Mouse (Mus musculus) adipocyte (in vitro differentiated cells): ENCODE measurements around the gene Ccdc180.

ENCODE experiments used
- DNase-seq: peaks from one replicate; pipeline ENCODE4 v3.0.0-alpha.2; 2016; ENCODE audit warnings: low spot score

Ccdc180 gene

GRCm38 (mm10) chr4:45890066-45890761 lies at the start of gene Ccdc180:
Gene Ccdc180, plus strand, starts transcription at chr4:45890303.
- DNase-seq: peak; percentile 36

DNA sequence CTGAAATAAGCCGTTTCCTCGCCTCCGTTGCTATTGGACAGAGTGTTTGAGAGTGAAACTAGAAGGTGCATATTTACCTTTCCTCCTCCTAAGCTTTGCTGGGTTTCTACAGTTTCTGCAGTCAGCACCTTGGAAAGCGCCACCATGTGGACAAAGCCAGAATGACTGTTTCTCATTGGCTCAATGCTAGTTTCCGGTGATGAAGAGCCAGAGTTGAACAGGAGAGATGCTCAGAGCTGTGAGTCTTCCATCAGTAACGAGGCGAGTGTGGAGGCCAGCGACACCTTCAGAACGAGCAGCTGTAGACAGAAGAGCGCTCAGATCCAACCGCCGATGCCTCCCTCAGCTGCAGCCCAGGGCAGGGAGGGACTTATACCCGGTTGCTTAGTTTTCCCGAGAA lies 45.7 kb upstream of the Ccdc180 start:
- peak; percentile 49 for DNase-seq

DNA sequence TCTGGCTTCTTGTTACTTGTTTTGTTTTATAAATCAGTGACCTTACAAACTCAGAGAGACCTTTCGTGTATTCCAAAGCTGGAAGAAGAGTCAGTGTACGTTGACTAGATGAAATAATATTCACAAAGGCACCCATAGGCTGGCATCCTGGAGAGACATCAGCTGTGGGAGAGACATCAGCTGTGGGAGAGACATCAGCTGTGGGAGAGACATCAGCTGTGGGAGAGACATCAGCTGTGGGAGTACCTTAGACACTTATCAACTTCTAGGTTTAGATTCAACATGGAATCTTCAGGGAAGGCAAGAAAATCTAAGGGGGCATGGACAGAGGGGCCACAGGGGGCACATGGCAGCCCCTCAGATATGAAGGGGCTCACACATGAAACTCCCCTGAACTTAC lies 43.8 kb upstream of the Ccdc180 start:
- no peak for DNase-seq

DNA sequence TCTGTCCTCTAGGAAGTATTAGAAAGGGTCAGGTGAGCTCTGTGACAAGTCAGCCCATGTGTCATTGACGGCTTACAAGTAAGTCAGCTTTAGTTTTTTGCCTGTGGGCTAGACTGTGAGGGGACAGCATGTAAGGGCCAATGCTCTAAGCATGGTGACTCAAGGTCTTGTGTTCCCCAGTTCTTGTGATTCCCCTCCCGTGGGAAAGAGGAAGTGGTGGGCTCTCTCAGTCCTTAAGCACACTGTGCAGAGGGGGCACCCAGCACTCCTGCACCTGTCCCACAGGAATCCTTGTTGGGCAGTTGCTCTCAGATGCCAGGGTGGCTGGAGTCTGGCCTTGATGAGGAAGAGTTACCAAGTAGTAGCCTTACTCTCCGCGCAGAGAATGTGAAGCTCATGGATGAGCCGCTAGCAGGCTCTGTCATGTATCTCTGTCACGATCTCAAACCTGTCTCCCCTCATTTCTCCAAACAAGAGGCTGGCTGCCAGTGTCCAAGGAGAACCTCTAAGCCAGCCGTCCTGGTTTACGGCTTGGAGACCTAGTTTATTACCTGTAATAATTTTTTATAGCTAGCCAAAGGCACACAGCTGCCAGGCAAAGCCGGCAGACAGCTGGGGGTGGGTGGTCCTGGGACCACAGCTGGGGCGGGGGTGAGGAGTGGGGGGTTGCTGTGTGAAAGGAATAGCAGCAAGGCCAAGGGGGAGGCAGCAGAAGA lies 41.8 kb upstream of the Ccdc180 start, which contains the start of gene Stra6l:
Gene Stra6l (plus strand): TSS at position 556 of the 716 bp plus-strand sequence.
- DNase-seq: no peak

DNA sequence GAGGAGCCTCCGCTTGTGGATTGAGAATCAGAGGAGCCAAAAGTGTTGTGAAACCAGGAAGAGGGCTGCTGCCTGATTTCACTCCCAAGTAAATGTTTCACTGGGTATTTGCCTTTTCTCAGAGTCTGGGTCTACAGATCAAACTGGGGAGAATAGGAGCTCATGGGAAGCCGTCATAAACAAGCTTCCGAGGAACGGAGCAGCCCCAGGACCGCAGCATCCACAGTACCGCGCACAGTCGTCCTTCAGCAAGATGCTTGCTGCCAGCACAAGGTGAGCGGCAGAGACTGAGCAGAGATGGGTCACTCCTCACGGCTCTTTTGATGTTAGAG lies 41.3 kb upstream of the Ccdc180 start:
- DNase-seq: no peak

- DNase-seq: no peak
Observed at GRCm38 (mm10) chr4:45849419-45849818, 40.7 kb upstream of the Ccdc180 start.

- DNase-seq: peak; percentile 37
Observed at GRCm38 (mm10) chr4:45851640-45852051, 38.5 kb upstream of the Ccdc180 start.

DNA sequence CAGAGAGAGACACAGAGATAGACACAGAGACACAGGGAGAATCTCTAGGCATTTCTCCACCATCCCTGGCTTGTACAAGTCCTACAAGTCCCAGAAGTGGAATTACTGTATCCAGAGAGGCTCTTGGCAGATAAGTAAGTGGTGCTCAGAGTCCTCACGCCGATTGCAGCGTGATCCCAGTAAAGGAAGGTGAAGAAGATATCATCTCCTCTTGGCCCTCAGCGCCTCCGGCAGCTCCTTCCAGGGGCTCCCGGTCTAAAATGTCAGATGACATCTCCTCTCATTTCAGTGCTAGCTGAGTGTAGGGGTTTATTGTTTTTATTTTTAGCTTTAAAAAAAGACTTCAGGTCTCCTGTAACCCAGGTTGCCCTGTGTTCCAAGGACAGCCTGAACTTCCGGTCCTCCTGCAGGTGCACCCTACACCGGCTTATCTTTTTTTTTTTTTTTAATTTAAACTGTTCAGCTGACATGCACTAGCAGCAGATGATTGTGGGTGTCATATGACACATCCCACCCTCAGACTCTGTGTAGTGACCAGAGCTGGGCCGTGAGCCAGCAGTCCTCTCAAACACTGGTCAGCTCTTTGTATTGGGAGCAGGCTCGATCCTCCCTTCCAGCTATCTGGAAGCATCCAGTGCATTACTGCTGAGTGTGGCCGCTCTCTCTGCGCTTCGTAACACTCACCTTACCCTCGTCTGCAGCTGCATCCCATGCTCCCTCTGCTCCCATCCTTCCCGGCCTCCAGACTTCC lies 36.4 kb upstream of the Ccdc180 start:
- no peak for DNase-seq

GRCm38 (mm10) chr4:45855803-45856424 lies 34.2 kb upstream of the Ccdc180 start:
- DNase-seq: peak; percentile 81

- DNase-seq: no peak
Observed at GRCm38 (mm10) chr4:45861160-45861559, 28.9 kb upstream of the Ccdc180 start.

DNA sequence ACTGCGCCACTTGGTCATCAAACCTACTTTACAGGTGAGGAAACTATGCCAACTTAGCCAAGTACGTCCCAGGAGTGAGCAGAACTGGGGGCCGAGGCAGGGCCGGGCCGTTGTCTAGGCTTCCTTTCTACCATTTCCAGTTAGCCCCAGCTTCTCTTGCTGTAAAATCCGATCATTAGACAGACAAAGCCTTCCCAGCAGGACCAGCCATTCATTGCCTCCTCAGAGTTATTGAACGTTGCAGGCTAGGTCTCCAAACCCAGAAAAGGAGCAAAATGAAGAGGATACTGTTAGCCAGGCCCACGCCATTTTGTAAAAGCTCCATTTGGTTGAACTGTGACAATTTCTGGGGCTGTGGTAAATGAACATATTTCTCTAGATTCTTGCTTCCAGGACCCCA lies 22.7 kb upstream of the Ccdc180 start:
- no peak for DNase-seq

DNA sequence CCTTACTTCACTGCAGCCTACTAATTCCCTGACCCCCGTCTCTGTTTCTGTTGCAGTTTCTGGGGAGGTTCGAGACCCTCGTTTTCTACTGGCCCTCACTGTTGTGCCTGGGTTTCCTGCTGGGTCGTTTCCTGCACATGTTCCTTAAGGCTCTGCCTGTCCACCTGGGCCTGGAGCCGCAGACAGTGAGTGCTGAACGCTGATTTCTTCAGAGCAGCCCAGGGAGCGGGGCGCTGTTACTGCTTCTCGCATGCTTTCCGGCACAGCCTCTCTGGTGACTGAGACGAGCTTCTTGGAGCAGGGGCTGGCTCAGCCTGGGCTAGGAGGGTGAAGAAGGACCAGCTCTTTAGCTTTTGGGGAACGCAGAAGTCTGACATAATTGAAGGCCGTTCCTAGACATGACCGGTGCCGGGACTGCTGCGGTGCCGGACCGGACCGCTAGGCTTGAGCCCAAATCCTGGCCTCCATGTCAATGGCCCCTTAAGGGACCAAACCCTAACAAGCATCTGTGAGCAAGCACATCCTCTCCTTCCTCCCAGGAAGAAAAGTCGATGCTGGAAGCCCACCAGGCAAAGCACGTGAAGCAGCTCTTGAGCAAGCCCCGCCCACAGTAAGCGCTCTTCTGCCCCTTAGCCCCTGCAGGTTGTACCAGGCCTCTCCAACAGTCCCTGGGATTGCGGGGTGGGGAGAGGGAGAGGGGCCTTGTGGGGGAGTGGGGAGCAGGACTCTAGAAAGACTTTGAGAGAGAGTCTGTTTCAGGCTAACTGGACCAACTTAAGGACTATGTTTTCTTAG lies 20.9 kb upstream of the Ccdc180 start:
- no peak for DNase-seq

DNA sequence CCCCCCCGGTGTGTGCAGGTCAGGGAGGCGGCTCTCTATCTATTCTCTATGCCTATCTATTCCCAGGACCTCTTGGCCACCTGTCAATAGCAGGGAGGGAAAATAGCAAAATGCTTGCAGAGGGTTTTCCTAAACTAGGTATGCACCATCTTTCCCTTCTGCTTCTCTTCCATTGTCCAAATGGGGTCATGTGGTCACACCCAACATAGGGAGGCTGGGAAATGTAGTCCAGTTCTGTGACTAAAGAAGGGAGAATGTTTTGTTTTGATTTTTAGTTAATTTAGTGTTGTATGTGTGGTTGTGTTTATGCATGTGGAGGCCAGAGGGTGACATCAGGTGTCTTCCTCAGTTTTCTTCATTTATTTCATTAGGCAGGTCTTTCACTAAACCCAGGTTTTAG lies 18.0 kb upstream of the Ccdc180 start:
- no peak for DNase-seq

DNA sequence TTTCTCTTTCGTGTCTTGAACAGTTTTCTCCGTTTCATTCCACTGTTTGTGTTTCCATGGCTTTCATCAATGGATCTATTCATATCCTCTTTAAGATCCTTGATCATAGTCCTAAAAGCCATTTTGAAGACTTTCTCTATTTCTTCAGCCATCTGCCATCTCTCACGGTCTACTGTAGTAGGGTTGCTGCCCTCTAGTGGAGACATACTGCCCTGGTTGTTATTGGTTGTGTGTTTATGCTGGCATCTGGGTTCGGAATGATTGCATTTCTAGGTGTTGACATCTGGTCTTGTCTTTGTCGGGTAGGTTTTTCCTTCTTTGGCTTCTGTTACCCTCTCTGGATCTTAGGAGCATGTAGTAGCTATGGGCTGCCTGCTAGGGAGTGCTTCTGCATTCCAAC lies 11.2 kb upstream of the Ccdc180 start:
- peak; percentile 56 for DNase-seq

GRCm38 (mm10) chr4:45882521-45882920 lies 7.6 kb upstream of the Ccdc180 start:
- DNase-seq: no peak

DNA sequence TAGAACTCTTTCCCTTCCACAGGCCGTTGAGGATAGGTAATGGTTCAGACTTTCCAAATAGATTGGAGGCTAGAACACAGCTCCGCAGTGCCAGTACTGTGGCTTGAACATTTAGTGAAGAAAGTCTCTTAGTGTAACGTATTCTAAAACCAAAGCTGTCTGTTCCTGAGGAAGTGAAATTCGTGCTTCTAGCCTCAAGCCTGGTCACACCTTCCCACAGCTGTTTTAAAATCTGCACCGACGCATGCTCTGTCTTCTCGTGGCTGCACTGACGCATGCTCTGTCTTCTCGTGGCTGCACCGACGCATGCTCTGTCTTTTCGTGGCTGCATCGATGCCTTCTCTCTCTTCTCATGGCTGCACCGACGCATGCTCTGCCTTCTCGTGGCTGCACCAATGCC lies 6.9 kb upstream of the Ccdc180 start:
- no peak for DNase-seq

DNA sequence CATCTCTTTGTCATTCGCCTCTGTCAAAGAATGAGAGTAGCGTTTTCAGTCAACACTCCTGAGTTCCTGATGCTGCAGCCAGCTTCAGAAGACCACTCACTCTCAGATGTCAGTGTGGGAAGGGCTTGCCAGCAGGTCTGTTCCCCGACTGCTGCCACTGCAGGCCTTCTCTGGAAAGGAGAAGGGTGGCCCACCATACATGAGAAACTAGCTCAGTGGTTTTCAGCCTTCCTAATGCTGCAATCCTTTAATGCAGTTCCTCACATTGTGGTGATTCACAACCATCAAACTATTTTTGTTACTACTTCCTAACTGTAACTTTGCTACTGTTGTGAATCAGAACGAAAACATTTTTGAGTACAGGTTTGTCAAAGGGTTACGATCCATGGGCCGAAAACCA lies 616 bp upstream of the Ccdc180 start:
- no peak for DNase-seq

DNA sequence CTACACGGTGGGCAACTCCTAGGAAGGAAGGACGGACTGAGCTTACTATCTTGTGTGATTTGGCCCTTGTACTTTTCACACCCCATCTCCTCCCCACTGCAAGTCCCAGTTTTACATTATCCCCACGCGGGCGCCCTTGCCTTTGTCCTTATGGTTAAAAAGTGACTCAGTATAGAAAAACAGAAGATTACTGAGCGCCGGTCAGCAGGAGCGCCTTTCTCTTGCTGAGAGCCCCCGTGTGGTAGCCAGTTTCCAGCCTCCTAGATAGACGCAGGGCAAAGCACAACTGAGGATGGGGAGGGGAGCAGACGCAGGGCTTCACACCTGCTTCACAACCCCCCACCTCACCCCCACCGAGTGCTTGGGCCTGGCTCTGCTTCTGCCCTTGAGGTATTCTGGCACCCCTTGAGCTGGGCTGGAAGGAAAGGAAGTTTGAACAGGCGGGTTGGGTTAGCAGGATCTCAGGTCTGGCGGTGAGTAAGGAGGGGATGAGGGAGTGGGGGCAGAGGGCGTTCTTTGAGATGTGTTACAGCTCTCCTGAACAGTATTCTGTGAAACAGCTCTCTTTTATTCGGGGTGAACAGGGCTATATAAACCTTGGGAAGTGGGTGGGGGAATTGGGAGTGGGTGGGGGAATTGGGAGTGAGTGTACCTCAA lies 6.5 kb downstream of the Ccdc180 start:
- no peak for DNase-seq

DNA sequence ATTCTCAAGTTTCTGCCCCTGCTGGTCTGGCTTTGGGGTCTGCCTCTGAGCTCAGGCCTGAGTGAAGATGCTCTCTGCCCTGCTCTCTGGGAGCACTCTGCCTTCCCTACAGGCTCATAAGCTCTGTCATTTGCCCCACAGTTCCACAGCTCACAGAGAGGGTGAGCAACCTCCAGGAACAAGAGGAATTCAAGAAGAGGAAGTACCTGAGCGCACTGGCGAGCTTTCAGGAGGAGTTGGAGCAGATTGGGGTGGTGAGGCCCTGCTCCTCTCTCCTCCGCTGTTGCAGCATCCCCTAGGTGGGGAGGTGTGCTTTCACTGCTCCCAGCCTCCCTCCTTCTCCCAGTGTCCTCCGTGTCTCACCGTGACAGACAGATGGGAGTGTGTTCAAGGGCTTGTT lies 8.3 kb downstream of the Ccdc180 start:
- no peak for DNase-seq

DNA sequence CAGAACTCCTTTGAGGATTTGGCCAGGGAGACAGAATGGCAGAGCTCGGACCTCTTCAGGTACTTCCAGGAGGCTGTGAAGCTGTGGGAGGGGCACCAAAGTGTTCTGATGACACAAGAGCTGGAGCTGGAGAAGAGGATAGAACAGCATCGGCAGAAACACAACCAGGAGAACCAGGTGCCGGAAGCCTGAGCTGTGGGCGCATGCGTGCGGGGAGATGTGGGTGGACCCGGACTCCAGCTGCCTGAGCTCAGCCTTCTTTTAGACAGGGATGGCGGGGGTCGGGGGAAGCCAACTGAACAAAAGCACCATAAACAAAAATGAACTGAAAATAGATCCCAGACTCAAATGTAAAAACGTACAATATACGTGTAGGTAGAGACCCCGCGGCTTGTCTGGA lies 19.2 kb downstream of the Ccdc180 start:
- DNase-seq: no peak

DNA sequence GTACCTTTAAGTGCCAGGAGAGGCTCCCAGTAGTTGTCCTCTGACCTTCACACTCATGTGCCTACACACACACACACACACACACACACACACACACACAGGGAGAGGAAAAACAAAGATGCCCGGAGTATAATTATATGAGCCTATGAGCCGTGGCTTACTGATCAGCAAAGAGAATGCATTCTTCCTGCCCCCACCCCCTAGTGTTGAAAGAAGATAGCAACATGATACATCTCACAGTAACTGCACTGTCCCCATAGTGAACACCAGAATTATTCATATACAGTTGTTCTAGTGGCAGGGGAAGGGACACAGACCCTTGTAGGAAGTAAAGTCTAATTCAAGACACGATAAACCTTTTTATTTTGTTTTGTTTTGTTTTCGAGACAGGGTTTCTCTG lies 19.8 kb downstream of the Ccdc180 start:
- DNase-seq: no peak
